Mouse (Mus musculus) neutrophil, adult 5-6 weeks (primary cell): Measurements from ENCODE around the gene Vps51. TPM values are rescaled to one million over a fixed set of nuclear protein-coding genes. Genes with fewer than 3 reads are reported as not detected.

Experiments used
- ATAC-seq: fragments of 151-379, 151-347 bp; 2 replicates; pipeline ENCODE4 v1.8.0; 2017; ENCODE audit warnings: mild to moderate bottlenecking, moderate TSS enrichment; ENCODE audit not compliant: insufficient number of reproducible peaks, poor library complexity, low FRiP score, severe bottlenecking; ENCODE audit errors: extremely low read depth
- total RNA-seq: library from RNA; stranded (forward); fragments of 200-1000 nt; gene quantifications from 2 replicates; pipeline ENCODE4 v1.2.3, GENCODE M21; 2017

Gene Vps51
- 67.0 and 73.7 TPM in 2 replicates for total RNA-seq

DNA sequence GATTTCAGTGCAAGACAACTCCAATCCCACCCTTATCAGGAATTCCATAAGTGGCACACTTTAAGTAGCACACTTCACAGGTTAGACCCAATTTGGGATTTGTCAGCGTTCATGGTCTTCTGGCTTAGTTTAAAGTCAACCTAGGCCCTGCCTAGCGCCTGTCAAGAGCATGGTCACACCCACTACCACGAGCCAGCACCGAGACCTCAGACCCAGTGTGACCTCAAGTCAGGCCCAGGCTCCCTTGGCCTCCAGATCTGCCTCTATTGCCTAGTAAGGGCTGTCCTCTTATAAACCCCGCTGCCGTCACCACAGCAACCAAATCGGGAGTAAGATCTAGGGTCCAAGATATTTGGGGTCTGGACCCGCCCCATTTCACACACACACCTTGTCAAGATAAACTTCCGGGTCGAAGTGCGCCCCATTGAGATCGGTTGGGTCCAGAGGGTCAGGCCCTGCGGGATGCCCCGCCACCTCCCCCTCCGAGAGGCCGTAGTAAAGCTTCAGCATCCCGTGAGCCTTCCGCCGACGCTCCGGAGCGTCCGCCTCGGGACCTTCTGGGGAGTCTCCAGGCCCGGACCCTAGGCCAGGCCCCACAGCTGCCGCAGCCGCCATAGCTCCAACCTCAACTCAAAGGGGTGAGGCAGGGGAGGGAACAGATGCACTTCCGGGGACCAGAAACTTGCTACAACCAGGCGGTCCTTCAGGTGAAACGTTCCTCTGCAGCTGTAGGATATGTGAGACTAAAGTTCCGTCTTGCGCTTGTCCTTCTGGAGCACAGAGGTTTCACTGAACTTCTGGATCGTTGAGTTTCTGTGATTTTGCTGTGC, at the start of gene Vps51:
Gene Vps51 (minus strand): TSS at position 668 of the 830 bp plus-strand sequence.
- peak; percentile 90 for ATAC-seq

DNA sequence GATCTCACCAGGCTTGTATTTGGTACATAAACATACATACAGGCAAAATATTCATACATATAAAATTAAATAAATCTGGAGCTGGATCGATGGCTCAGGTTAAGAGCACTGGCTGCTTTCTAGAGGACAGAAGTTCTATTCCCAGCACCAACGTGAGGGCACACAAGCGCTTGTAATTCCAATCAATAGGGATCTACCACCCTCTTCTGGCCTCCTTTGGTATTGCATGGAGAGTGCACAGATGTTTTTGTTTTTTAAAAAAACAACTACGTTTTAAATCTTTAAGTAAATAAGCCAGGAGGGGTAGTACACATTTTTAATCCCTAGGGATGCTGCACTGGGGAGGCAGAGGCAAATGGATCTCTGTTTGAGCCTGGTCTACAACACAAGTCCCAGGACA, 49.3 kb upstream of the Vps51 start:
- ATAC-seq, result peak; percentile 27; the same call in 1 of the 2 replicates

DNA sequence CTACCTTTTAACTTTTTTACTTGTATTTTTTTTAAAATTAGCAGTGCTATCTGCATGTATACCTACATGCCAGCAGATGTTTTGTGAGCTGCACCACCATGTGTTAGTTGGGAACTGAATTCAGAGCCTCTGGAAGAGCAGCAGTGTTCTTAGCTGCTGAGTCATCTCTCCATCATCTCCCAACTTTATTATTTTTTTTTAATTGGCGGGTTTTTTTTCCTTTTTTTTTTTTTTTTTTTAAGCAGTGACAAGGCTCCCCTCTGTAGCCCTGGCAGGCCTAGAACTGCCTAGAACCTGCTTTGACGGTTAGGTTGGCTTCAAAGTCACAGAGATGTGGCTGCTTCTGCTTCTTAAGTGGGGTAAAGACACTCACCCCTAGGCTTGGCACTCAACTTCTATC, 47.9 kb upstream of the Vps51 start:
- ATAC-seq, result no peak

DNA sequence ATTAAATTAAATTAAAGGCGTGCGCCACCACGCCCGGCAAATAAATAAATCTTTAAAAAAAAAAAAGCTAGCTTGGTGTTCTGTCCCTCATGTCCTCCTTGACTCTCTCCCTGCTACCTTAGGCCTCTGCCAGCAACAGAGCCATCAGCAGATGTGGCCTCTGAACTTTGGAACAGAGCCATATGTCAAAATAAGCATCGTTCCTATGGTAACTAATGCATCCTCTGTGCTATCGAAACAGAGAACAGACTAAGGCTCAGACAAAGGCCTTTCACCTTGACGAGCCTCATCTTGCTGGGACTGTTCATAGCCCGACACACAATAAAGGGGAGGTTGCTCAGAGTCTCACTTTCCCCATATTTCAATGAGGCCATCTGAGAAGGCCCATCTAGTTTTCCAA, 46.3 kb upstream of the Vps51 start:
- ATAC-seq, result no peak

DNA sequence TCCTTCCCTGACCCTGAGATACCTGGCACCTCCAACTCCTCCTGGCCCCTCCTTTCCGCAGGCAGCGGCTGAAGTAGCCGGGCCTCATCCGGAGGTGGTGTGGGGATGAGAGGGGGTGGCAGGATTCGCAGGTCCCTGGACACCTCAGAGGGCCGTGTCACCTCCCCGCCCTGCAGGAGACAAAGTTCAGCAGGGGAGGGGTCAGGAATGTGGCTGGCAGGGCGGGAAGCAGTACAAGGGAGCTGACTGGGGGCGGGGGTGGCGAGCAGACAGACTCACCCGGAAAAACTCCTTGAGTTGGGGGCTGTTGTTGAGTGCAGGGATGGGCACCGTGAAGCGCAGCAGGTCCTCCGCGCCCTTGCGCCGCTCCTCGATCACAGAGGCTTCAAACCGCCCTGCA, 44.7 kb upstream of the Vps51 start:
- no peak for ATAC-seq

DNA sequence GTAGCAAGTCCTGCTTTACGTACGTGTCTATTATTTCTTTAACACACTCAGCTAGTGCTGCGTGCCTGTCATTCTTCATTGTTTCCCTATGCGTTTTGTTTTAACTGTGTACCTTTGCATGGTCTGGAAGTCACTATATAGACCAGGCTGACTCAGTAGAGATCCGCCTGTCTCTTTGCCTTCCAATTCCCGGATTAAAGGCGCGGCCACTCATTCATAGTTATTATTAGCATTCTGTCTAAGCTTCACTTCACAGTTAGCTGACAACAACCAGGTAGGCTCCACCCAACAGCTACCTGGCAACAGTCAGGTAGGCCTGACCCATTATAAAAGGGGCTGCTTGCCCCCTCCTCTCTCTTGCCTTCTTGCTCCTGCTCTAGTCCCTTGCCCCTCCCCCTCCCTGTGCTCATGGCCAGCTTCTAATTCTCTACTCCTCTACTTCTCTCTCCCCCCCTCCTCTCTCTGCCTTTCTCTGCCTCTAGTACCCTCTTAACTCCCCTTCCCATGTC, 41.7 kb upstream of the Vps51 start:
- ATAC-seq, result no peak

DNA sequence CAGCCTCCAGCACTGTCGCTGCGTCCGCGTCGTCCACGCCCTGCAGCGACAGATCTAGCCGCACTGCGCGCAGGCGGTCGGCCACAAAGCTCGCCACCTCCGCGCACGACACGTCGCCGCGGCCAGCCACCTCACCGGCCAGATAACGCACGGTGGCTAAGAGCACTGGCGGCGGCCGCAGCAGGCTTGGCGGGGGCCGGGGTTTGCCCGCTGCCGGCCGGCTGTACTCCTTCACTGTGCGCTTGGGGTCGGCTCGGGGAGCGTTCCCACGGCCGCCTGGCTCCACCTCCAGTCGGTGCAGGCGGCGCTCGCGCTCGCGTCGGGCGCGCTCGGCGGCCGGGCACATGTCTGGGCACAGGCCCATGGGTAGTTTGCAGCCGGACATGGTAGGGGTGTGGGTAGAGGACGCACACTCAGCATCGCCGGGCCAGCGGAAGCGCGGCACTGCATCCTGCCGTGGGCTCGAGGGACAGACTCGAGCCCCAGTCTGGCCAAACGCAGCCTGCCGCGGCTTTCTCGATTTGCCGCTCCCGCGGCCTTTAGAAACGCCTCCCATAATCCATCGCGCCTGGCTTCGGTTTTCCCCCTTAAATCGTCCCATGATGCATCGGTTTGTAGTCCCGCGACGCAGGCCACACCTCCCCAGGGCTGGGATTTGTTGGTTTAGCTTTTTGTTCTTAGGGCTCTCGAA, 41.1 kb upstream of the Vps51 start, which contains the start of gene Sac3d1:
Gene Sac3d1 (minus strand): TSS at position 665 of the 691 bp plus-strand sequence.
- ATAC-seq, result peak; percentile 82

DNA sequence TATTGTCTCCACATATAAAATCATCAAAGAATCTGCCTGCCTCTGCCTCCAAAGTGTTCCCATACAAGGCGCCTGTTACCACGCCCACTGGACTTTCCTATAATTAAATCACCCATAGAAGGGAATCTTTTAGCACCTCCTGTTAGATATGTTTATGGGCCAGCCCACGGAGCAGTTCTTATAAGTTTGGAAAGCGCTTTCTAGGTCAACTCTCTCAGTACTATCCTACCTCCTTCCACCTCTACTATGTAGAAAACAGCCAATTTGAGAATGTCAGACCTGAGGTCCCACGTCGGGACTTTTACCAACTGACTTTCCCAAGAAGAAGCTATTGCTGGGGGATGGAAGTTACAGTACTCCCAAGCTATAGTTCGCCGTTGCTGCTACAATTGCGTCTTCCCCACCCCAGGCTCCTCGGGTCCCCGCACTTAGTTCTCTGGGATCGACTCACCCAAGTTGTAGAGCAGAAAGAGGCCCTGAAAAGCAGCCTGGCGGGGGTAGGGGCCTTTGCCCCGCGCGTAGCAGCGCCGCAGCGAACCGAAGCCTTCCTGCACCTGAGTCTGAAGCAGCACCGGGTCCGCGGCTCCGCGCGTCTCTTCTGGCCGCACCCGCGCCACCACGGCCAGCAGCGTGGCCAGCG, 40.4 kb upstream of the Vps51 start:
- ATAC-seq, result no peak

DNA sequence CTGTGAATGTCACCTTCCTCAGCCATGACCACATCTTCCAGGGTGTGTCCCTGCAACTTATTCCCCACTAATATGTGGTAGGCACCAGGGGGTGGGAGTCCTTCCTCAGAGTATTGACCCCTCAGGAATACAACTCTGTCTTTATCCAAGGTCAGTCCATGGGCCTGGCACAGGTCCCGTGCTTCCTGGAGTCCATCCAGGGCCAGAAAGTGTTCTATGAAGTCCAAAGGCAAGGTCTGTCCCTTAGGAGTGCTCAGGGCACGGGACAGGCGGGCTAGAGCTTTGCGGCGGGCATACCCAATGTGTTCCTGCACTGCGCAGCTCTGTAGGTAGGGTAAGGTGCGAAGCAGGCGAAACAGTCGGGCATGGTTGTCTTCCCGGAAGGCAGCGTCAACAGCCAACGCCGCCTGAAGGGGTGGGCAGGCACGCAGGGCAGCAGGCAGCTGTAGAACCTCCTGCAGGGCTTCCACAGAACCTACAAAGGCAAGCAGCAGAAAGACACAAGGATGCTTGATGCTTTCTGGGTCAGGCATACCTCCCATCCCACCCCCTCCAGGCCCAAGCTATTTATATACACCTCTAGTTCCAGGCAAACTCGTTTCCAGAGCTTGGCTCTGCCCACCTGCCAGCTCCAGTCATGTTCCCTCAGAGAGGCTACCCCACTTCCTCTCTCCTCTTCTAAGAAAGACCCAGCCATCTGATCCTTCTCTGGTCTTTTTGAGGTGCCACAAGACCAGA, 39.3 kb upstream of the Vps51 start:
- ATAC-seq, result no peak

DNA sequence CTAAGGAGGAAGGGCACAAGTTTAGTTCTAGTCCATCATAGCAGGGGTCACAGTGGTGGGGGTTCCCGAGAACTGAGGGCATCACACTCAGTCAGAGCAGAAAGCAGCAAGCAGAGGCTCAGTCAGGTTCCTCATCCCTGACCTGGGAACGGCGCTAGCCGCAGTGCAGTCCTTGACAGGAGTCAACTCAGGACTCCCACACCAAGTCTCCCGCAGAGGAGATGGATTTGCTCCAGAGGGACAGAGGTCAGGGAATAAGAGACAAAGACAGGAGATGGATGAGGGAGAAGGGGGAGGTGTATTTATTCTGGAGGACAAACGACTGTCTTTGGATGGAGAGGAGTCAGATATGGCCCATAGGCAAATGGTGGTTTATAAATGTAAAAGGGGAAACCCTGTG, 36.1 kb upstream of the Vps51 start:
- ATAC-seq, result no peak

DNA sequence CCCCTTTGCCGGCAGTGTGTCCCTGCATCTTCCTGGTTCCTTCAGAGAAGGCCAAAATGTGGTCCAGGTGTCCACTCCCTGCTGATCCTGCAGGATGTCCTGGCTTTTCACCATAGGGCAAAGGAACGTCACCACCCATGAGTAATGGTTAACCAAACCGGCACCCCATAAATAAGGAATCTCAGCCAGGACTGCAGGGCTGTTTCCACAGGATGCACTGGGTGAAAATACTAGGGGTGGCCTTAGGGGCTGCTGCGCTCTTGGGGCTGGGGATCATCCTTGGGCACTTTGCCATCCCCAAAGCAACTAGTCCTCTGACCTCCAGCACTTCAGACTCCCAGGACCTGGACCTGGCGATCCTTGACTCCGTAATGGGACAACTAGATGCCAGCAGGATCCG, 28.6 kb upstream of the Vps51 start, which contains the start of gene Naaladl1:
Gene Naaladl1 (plus strand): TSS at position 197 of the 400 bp plus-strand sequence.
- ATAC-seq, result no peak

DNA sequence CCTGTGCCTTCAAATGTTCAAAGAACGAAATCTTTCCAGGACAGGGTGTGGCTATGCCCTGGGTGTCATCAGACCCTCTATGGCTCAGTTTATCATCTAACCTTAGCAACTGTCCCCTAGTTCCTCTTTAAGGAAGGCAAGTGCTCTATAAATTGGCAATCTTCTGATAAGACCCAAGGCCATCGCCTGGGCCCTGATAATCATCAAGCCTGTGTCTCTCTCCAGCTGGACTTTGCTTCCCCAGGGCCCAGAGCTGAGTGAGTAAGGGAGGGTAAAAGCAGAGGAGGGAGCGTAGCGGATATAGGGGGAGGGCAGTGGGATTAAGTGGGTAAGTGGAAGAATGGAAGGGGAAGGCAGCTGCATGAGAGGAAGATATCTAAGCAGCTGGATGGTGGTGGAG, 27.4 kb upstream of the Vps51 start:
- ATAC-seq, result no peak

DNA sequence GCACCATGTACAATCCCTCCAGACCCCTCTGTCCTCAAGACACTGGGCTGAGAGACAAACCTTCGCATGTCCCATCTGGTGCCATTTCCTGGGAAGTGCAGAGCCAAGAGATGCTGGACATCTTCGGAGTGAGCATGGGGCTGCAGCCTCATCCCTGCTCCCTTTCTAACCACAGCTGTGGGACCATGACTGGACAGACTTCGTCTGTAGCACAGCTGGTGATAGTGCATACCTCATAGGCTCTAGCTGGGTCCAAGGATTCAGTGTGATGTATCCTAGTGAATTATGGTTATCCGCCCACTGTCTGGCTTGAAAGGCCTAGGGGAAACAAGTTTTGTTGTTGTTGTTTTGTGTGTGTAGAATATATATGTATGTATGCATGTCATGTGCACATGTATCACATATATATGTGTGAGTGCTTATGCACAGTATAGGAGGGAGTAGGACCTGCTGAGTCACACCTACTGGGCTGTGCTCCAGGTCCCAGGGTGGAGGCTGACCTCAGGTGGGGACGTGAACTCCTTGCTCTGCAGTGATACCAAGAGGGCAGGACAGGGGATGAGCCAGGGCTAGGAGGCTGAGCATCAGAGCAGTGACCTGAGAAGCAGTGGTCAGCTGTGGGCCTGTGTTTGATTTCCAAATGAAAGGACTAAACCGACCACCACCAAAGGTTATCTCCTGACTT, 25.3 kb upstream of the Vps51 start:
- no peak for ATAC-seq

DNA sequence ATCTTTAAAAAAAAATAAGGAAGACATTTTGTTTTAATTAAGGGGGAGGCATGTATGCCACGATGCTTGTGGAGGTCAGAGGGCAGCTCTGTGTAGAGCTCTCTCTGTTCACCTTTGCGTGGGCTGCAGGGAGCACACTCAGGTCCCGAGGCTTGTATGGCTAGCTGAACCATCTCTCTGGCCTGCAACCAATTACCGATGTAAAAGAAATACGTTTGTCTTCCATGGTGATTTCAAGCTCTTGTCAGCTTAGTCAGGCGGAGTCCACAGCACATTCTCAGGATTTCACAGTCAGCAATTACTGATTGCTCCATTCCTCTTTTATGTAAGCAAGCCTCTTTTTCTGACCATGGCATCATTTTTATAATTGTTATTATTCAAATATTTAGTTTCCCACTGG, 24.2 kb upstream of the Vps51 start:
- ATAC-seq, result no peak

DNA sequence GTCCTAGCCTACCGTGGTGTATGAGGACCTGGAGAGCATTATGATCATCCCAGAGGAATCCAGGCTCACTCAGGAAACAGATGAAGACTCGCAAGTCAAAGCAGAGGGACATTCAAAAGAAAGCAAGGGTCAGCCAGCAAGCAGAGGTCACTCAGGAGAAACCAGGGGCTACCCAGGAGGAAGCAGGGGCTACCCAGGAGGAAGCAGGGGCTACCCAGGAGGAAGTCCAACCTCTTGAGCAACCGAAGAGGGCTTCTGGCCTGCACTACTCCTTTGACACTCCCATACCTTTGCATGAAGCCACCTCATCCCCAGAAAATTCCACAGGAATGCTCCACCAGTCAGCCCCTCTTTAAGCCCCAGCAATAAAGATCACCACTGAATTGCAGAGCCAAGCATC, 20.8 kb upstream of the Vps51 start:
- no peak for ATAC-seq

DNA sequence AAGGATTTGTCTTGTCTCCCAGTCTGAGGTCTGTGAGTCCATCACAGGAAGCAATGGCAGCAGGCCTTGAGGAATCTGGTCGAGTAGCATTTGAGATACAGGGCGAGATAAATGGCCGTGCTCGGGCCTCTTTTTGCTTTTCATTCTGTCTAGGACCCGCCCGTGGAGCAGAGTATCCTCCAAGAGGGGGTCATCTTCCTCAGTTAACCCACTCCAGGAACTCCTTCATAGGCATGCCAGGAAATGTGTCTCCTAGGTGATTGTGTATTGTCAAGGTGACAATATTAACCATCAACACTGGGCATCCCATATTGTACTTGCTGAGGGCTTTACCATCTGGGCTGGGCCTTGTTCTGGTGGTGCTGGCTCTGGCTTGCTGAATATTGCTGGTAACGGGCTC, 17.1 kb upstream of the Vps51 start, which contains the start of gene AC131692.1:
Gene AC131692.1 (plus strand): TSS at position 301 of the 400 bp plus-strand sequence.
- no peak for ATAC-seq

DNA sequence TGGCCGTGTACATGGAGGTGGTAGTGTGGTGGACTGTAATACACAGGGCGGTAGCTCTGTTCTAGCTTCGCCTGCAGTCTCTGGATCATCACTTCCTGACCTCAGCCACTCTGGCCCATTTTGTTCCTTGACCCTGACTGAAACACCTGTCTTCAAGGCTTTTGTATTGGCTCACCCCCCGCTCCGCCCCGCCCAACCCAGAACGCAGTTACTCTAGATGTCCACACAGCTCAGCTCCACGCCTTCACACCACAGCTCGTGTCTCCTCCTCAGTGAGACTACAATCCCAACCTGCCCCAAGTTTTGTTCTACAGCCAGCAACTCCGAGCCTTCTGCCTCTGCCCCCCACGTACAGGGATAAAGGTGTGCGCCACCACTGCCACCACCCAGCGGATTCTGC, 11.8 kb upstream of the Vps51 start:
- ATAC-seq, result no peak

DNA sequence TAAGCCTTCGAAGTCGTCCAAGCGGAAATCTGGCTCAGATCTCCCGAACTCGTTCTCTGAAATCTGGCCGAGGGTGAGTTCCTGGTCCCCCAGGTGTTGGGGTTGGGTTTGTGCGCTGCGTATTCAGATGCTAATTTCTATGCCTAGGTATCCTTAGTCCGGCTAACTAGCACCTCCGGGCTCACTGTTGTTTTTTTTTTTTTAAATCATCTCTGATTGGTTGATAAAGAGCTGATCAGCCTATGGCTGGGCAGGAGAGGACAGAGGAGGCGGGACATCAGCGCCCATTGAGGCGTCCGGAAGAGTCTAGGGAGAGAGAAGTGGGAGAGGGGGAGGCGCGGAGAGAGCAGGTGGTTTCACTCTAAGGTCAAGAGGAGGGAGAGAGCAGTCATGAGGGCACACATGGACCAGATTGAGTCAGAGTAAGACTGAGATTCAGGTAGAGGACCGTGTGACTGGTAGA, 8.4 kb upstream of the Vps51 start:
- peak; percentile 28; the same call in 1 of the 2 replicates for ATAC-seq
